Mouse (Mus musculus) myocyte (in vitro differentiated cells): ENCODE data around the gene Slc5a10. TPM values are rescaled to one million over a fixed set of nuclear protein-coding genes. Genes with fewer than 3 reads are reported as not detected.

Experiments used
- H3K27me3 ChIP-seq: one replicate; pipeline ENCODE4 v1.6.1; 2011; ENCODE audit not compliant: control insufficient read depth, insufficient read depth, insufficient read length
- H3K36me3 ChIP-seq: one replicate; pipeline ENCODE4 v1.6.1; 2011; ENCODE audit not compliant: control insufficient read depth, insufficient read depth
- H3K4me2 ChIP-seq: one replicate; pipeline ENCODE4 v1.6.1; 2011; ENCODE audit warnings: low read depth, control low read depth
- H3K4me3 ChIP-seq: one replicate; pipeline ENCODE4 v1.5.1; 2011; ENCODE audit warnings: mild to moderate bottlenecking, control low read depth, moderate library complexity
- H3K79me2 ChIP-seq: one replicate; pipeline ENCODE4 v1.6.1; 2011; ENCODE audit not compliant: control insufficient read depth, insufficient read depth
- H3ac ChIP-seq: one replicate; pipeline ENCODE4 v1.6.1; 2011; ENCODE audit not compliant: control insufficient read depth, insufficient read length
- CEBPB ChIP-seq: IDR thresholded peaks from 2 replicates; pipeline ENCODE4 v1.6.1; 2011; ENCODE audit warnings: mild to moderate bottlenecking, moderate library complexity; ENCODE audit not compliant: poor library complexity, insufficient read depth, severe bottlenecking
- E2F4 ChIP-seq: IDR thresholded peaks from one replicate; pipeline ENCODE4 v1.6.1; 2011; ENCODE audit warnings: mild to moderate bottlenecking, control low read depth, moderate library complexity; ENCODE audit not compliant: insufficient read depth
- MAX ChIP-seq: IDR thresholded peaks from one replicate; pipeline ENCODE4 v1.6.1; 2011; ENCODE audit warnings: low read depth, mild to moderate bottlenecking, control low read depth
- MYOD1 ChIP-seq, 3 experiments: IDR thresholded peaks; one replicate each; pipeline ENCODE4 v1.6.1; 2011; ENCODE audit warnings: control low read depth in 2 of 3, low read depth in 2 of 3, mild to moderate bottlenecking in 2 of 3, moderate library complexity in 1 of 3; ENCODE audit not compliant: insufficient read length in 2 of 3, control insufficient read depth in 1 of 3
- MYOG ChIP-seq, 3 experiments: IDR thresholded peaks; one replicate each; pipeline ENCODE4 v1.6.1; 2011; ENCODE audit warnings: control low read depth in 2 of 3, low read depth in 2 of 3, mild to moderate bottlenecking in 2 of 3; ENCODE audit not compliant: insufficient read length in 2 of 3, control insufficient read depth in 1 of 3, insufficient read depth in 1 of 3
- POLR2A ChIP-seq: IDR thresholded peaks from one replicate; pipeline ENCODE4 v1.6.1; 2011; ENCODE audit warnings: low read depth, mild to moderate bottlenecking, control low read depth, moderate library complexity; ENCODE audit not compliant: insufficient read length
- POLR2AphosphoS2 ChIP-seq: IDR thresholded peaks from one replicate; pipeline ENCODE4 v1.6.1; 2011; ENCODE audit warnings: low read depth, control low read depth; ENCODE audit not compliant: insufficient read length
- REST ChIP-seq: IDR thresholded peaks from one replicate; pipeline ENCODE4 v1.6.1; 2011; ENCODE audit warnings: mild to moderate bottlenecking, control low read depth, moderate library complexity; ENCODE audit not compliant: insufficient read depth, insufficient read length
- SRF ChIP-seq: IDR thresholded peaks from one replicate; pipeline ENCODE4 v1.6.1; 2011; ENCODE audit warnings: low read depth; ENCODE audit not compliant: control insufficient read depth, insufficient read length
- TCF12 ChIP-seq: IDR thresholded peaks from one replicate; pipeline ENCODE4 v1.6.1; 2011; ENCODE audit warnings: mild to moderate bottlenecking, control low read depth; ENCODE audit not compliant: poor library complexity, insufficient read depth, severe bottlenecking
- TCF3 ChIP-seq: IDR thresholded peaks from one replicate; pipeline ENCODE4 v1.6.1; 2011; ENCODE audit warnings: low read depth, control low read depth; ENCODE audit not compliant: insufficient read length
- USF1 ChIP-seq: IDR thresholded peaks from one replicate; pipeline ENCODE4 v1.6.1; 2011; ENCODE audit warnings: low read depth, mild to moderate bottlenecking, control low read depth, moderate library complexity
- polyA plus RNA-seq: library from polyadenylated mRNA; unstranded; fragments of >200 nt; fragmentation: generic; extraction: Trizol; gene quantifications from one replicate; pipeline ENCODE4 v1.2.1, GENCODE M21; 2012; ENCODE audit warnings: missing spikeins

Gene Slc5a10
- polyA plus RNA-seq, 1 experiment, result 0.05 TPM

- TF ChIP-seq TCF3 (no peak), REST (no peak), TCF12 (no peak), POLR2A (no peak), SRF (no peak), MYOG (IDR thresholded peaks at IDR 0.05; ENCODE audit: control insufficient read depth in 1 of 3, insufficient read depth in 1 of 3, insufficient read length in 2 of 3, low read depth in 2 of 3) (no peak), E2F4 (no peak), POLR2AphosphoS2 (no peak), MAX (no peak)
- Histone ChIP-seq H3K79me2 (no peaks in the 10 kb centered on the region), H3K4me3 (no peak overlapping the region), H3ac (no peak overlapping the region), H3K36me3 (no peaks in the 10 kb centered on the region), H3K27me3 (peaks cover 9% of the 10 kb centered on the region), H3K4me2 (no peak overlapping the region)
Observed at GRCm38 (mm10) chr11:61667782-61668181, 52.8 kb downstream of the Slc5a10 start.

GRCm38 (mm10) chr11:61667248-61667647, 53.4 kb downstream of the Slc5a10 start:
- H3K4me3 ChIP-seq, result no peak overlapping the region
- no peak overlapping the region for H3ac ChIP-seq
- H3K27me3 ChIP-seq, result peaks cover 8% of the 10 kb centered on the region
- no peak overlapping the region for H3K4me2 ChIP-seq
- no peak for TF ChIP-seq MAX
- TF ChIP-seq MYOG (IDR thresholded peaks at IDR 0.05; ENCODE audit: control insufficient read depth in 1 of 3, insufficient read depth in 1 of 3, insufficient read length in 2 of 3, low read depth in 2 of 3), result no peak
- TF ChIP-seq REST, result no peak
- TF ChIP-seq CEBPB, result no peak
- TF ChIP-seq TCF3, result no peak
- no peak for TF ChIP-seq MYOD1 (IDR thresholded peaks at IDR 0.05; ENCODE audit: control insufficient read depth in 1 of 3, insufficient read length in 2 of 3, low read depth in 2 of 3)
- TF ChIP-seq USF1, result no peak
- no peak for TF ChIP-seq POLR2AphosphoS2
- TF ChIP-seq SRF, result no peak
- H3K79me2 ChIP-seq, result no peaks in the 10 kb centered on the region
- H3K36me3 ChIP-seq, result no peaks in the 10 kb centered on the region

DNA sequence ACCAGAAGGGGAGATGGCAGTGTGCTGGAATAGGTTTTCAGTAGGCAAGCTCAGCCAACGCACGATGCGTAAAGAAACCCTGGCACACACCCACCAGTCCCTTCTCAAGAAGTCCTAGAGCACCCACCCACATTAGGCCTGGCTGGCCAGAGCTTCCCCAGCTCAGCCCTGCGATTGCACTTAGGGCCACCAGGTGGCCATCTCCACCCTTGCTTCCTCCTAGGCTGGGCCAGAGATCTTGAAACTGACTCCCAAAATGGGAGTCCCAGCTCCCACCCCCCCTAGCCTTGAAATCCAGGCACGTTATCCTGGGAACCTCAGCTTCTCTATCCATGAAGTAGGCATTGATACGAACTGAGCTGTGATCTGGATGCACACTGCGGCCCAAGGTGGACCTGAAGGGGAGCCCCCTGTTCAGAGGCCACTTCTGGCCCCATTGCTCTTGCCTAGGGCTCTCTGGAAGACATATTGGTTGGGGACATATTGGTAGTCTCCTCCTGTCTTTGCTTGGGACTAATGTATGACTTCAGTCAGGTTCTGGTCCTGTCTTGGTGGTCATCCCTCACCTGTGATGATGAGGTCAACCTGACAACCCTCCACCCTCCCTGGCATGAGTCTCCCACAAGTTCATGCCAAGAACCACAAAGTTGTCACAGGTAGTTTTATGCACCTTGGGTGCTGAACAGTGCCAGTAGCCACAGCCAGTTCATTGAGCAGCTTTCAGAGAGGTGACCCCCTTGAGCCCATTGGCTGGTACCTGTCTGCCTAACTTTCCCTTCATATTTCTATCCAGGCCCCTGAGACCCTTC, 54.4 kb downstream of the Slc5a10 start:
- Histone ChIP-seq H3K4me2 (no peak overlapping the region), H3K4me3 (no peak overlapping the region), H3K79me2 (no peaks in the 10 kb centered on the region), H3K27me3 (peaks cover 6% of the 10 kb centered on the region), H3ac (no peak overlapping the region), H3K36me3 (no peaks in the 10 kb centered on the region)
- TF ChIP-seq TCF12 (no peak), MYOG (IDR thresholded peaks at IDR 0.05; ENCODE audit: control insufficient read depth in 1 of 3, insufficient read depth in 1 of 3, insufficient read length in 2 of 3, low read depth in 2 of 3) (no peak), REST (no peak), POLR2A (no peak), MAX (no peak), SRF (no peak), TCF3 (no peak)

- Histone ChIP-seq H3K79me2 (no peaks in the 10 kb centered on the region), H3K36me3 (no peaks in the 10 kb centered on the region), H3K4me2 (no peak overlapping the region), H3K4me3 (no peak overlapping the region), H3ac (no peak overlapping the region), H3K27me3 (peaks cover 10% of the 10 kb centered on the region)
- no peak for TF ChIP-seq REST
- no peak for TF ChIP-seq E2F4
- no peak for TF ChIP-seq MYOG (IDR thresholded peaks at IDR 0.05; ENCODE audit: control insufficient read depth in 1 of 3, insufficient read depth in 1 of 3, insufficient read length in 2 of 3, low read depth in 2 of 3)
- no peak for TF ChIP-seq TCF3
- no peak for TF ChIP-seq MAX
- no peak for TF ChIP-seq CEBPB
- no peak for TF ChIP-seq USF1
- TF ChIP-seq MYOD1 (IDR thresholded peaks at IDR 0.05; ENCODE audit: control insufficient read depth in 1 of 3, insufficient read length in 2 of 3, low read depth in 2 of 3), result no peak
- TF ChIP-seq POLR2A, result no peak
Observed at GRCm38 (mm10) chr11:61665401-61665800, 55.2 kb downstream of the Slc5a10 start.

DNA sequence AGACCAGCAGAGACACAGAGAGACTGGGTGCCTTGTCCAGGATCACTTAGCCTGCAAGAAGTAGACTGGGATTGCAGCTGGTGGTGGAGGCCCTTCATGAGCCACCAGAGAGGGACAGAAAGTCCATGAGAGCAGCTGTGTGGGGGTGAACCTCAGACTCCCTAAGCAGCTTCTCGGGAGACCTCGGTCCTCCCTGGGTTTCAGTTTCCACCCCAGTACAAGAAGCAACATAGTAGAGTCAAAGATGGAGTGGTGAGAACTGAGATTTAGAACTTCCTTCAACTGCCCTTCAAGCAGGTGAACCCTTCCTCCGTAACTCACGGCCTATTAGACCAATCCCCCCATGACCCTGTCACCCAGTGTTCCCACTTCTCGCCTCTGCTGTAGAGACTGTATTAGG, 58.4 kb downstream of the Slc5a10 start:
- Histone ChIP-seq H3K4me3 (no peak overlapping the region), H3K36me3 (no peaks in the 10 kb centered on the region), H3K79me2 (no peaks in the 10 kb centered on the region), H3K27me3 (peaks cover 10% of the 10 kb centered on the region), H3ac (no peak overlapping the region), H3K4me2 (no peak overlapping the region)
- TF ChIP-seq TCF12 (no peak), CEBPB (no peak), MYOD1 (IDR thresholded peaks at IDR 0.05; ENCODE audit: control insufficient read depth in 1 of 3, insufficient read length in 2 of 3, low read depth in 2 of 3) (no peak)
